Mouse (Mus musculus) liver, adult 2 months (tissue): ENCODE results near the gene Hmgcs1. TPM values are rescaled to one million over a fixed set of nuclear protein-coding genes. Genes with fewer than 3 reads are reported as not detected.
"Not testable (repeated sequence)": the region's sequence is repeated elsewhere in the genome, so short reads cannot be mapped to it uniquely, and the experiment has no call there.

Experiments used
- DNase-seq: peaks from one replicate; pipeline ENCODE4 v3.0.0-alpha.2; 2011; ENCODE audit warnings: low read depth, low spot score; ENCODE audit errors: extremely low read depth
- H3K27ac ChIP-seq: fragments of 200-500 bp; replicated peaks from 2 replicates; pipeline ENCODE4 v1.5.1; 2012; ENCODE audit warnings: low read depth, mild to moderate bottlenecking, control low read depth, inconsistent platforms, low read length; ENCODE audit not compliant: insufficient read depth
- H3K27me3 ChIP-seq: fragments of 200-500 bp; 2 replicates; pipeline ENCODE4 v1.6.1; 2012; ENCODE audit warnings: mild to moderate bottlenecking, moderate library complexity, low read length, inconsistent platforms; ENCODE audit not compliant: control insufficient read depth, insufficient read depth
- H3K36me3 ChIP-seq: fragments of 200-500 bp; 2 replicates; pipeline ENCODE4 v1.6.1; 2012; ENCODE audit warnings: low read length, inconsistent platforms; ENCODE audit not compliant: control insufficient read depth, insufficient read depth
- H3K4me1 ChIP-seq: fragments of 200-500 bp; 2 replicates; pipeline ENCODE4 v1.6.1; 2011; ENCODE audit warnings: low read length; ENCODE audit not compliant: control insufficient read depth, insufficient read depth
- H3K4me3 ChIP-seq: fragments of 200-500 bp; 2 replicates; pipeline ENCODE4 v1.5.1; 2011; ENCODE audit warnings: low read depth, mild to moderate bottlenecking, control low read depth, low read length, moderate library complexity; ENCODE audit not compliant: insufficient read depth
- H3K79me2 ChIP-seq: fragments of 200-500 bp; 2 replicates; pipeline ENCODE4 v1.6.1; 2012; ENCODE audit warnings: inconsistent platforms, mild to moderate bottlenecking, low read length, moderate library complexity; ENCODE audit not compliant: control insufficient read depth, insufficient read depth
- H3K9ac ChIP-seq: fragments of 200-500 bp; 2 replicates; pipeline ENCODE4 v1.6.1; 2012; ENCODE audit warnings: low read depth, mild to moderate bottlenecking, control low read depth, inconsistent platforms, low read length
- CTCF ChIP-seq: fragments of 200-500 bp; IDR thresholded peaks from 2 replicates; pipeline ENCODE4 v1.5.1; 2011; ENCODE audit warnings: low read depth, low read length, control low read depth
- POLR2A ChIP-seq: fragments of 200-500 bp; IDR thresholded peaks from 2 replicates; pipeline ENCODE4 v1.6.1; 2011; ENCODE audit warnings: low read length, control low read depth; ENCODE audit not compliant: insufficient read depth; ENCODE audit errors: extremely low read depth
- WGBS: fragments of 180-500 bp; shearing (Covaris S2); methylation state at CpG from one replicate; pipeline ENCODE4 v1.1.7; 2018; 5-methylcytosine and 5-hydroxymethylcytosine counted together
- polyA plus RNA-seq: library from polyadenylated mRNA; depleted of rRNA; stranded (reverse); fragments of >200 nt; gene quantifications from 2 replicates; pipeline ENCODE4 v1.2.3, GENCODE M21; 2012
- total RNA-seq: library from RNA; depleted of rRNA; stranded (reverse); fragments of >200 nt; gene quantifications from 2 replicates; pipeline ENCODE4 v1.2.3, GENCODE M21; 2014

The Hmgcs1 gene
- total and polyA plus RNA-seq, 2 experiments = 112 to 447 TPM

DNA sequence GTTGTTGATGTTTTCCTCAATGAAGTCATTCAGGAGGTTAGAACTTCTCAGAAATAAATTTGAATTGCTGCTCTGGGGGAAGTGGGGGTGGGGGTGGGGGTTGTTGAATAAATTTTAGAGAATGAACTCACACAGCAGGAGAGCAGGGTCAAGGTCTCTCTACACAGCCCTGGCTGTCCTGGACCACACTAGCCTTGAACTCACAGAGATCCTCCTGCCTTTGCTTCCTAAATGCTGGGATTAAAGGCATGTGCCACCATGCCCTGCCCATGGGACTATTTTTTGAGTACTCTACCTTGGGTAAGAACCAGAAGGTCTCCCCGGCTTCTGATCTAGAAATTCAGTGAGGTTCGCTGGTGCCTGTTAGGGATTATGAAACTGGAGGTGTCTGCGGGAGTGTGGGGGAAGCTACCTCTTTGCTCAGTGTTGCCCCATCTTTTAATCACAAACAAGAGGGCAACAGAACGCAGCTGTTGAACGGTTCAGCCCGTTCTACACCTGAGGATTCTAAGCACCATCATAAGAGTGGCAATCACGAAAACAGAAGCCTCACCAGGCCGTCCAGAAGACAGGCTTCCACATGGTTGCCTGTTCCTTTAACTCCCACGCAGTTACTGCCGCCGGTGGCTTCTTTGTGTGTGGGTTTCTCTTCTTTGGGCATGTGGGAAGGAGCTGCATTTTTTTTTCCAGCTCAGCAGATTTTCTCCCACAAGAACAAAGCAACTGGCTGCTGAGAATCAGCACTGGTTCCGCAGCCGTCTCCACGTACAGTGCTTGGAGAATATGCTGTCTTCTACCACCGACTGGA is 41.1 kb upstream of the Hmgcs1 start:
- Histone ChIP-seq H3K79me2 (no peaks in the 10 kb centered on the region), H3K27me3 (no peaks in the 10 kb centered on the region), H3K9ac (no peak overlapping the region), H3K4me1 (no peaks in the 10 kb centered on the region), H3K36me3 (no peaks in the 10 kb centered on the region), H3K27ac (no peak overlapping the region), H3K4me3 (no peak overlapping the region)
- DNase-seq = no peak
- 49% methylated on average over 15 of the region's 15 CpGs for WGBS
- TF ChIP-seq POLR2A (no peak), CTCF (no peak)

DNA sequence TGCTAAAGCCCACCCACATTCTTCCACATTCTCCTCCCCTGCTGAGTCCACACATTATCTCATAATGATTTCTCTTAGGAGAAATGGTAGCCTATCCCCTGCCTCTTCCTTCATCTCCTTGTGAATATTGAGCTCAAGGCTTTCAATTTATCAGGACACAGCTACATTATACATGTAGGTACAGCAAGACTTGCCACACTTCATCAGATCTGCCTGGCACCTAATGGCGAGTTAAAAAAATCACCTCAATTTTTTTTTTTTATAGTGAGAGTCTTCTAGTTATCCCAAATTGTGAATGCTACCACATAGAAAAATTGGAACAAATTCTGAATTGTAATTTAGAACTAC is 40.5 kb upstream of the Hmgcs1 start:
- 84% methylated on average over 1 of the region's 1 CpGs for WGBS
- H3K4me3 ChIP-seq = no peak overlapping the region
- TF ChIP-seq POLR2A (no peak), CTCF (no peak)
- H3K27ac ChIP-seq = no peak overlapping the region
- no peaks in the 10 kb centered on the region for H3K4me1 ChIP-seq
- H3K9ac ChIP-seq = no peak overlapping the region
- no peaks in the 10 kb centered on the region for H3K36me3 ChIP-seq
- DNase-seq = no peak
- no peaks in the 10 kb centered on the region for H3K27me3 ChIP-seq
- H3K79me2 ChIP-seq = no peaks in the 10 kb centered on the region

GRCm38 (mm10) chr13:119654734-119655133 is 35.4 kb upstream of the Hmgcs1 start:
- H3K36me3 ChIP-seq = no peaks in the 10 kb centered on the region
- H3K9ac ChIP-seq = no peak overlapping the region
- no peaks in the 10 kb centered on the region for H3K79me2 ChIP-seq
- TF ChIP-seq CTCF = no peak
- TF ChIP-seq POLR2A = no peak
- WGBS = 93% methylated on average over 2 of the region's 2 CpGs
- H3K4me1 ChIP-seq = no peaks in the 10 kb centered on the region
- DNase-seq = no peak
- no peaks in the 10 kb centered on the region for H3K27me3 ChIP-seq
- H3K4me3 ChIP-seq = no peak overlapping the region
- no peak overlapping the region for H3K27ac ChIP-seq

DNA sequence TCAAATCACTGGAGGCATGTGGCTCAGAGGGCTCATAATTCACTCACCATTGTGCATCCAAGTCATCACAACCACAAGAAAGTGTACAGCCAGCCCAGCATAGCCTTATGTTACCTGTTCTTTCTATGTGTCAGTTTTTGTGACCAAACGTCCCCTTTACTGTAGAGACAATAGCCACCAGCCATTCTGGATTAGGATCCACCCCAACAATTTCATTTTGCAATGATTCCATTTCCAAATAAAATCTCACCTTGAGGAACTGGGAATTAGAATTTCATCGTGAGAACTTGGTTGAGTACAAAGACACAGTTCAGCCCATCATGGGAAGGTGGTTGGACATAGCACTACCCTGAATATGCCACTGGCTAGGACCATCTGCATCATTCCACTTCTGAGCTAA is 33.9 kb upstream of the Hmgcs1 start:
- H3K9ac ChIP-seq = no peak overlapping the region
- DNase-seq = no peak
- no peaks in the 10 kb centered on the region for H3K4me1 ChIP-seq
- H3K4me3 ChIP-seq = no peak overlapping the region
- H3K79me2 ChIP-seq = no peaks in the 10 kb centered on the region
- WGBS = 90% methylated on average over 2 of the region's 2 CpGs
- no peaks in the 10 kb centered on the region for H3K27me3 ChIP-seq
- H3K27ac ChIP-seq = no peak overlapping the region
- no peaks in the 10 kb centered on the region for H3K36me3 ChIP-seq
- no peak for TF ChIP-seq POLR2A
- no peak for TF ChIP-seq CTCF

- Histone ChIP-seq H3K79me2 (no peaks in the 10 kb centered on the region), H3K4me1 (no peaks in the 10 kb centered on the region), H3K27ac (no peak overlapping the region), H3K4me3 (no peak overlapping the region), H3K36me3 (no peaks in the 10 kb centered on the region), H3K9ac (no peak overlapping the region), H3K27me3 (no peaks in the 10 kb centered on the region)
- WGBS = 51% methylated on average over 6 of the region's 6 CpGs
- TF ChIP-seq CTCF (no peak), POLR2A (no peak)
- no peak for DNase-seq
Measured at GRCm38 (mm10) chr13:119656846-119657416, 33.2 kb upstream of the Hmgcs1 start.

DNA sequence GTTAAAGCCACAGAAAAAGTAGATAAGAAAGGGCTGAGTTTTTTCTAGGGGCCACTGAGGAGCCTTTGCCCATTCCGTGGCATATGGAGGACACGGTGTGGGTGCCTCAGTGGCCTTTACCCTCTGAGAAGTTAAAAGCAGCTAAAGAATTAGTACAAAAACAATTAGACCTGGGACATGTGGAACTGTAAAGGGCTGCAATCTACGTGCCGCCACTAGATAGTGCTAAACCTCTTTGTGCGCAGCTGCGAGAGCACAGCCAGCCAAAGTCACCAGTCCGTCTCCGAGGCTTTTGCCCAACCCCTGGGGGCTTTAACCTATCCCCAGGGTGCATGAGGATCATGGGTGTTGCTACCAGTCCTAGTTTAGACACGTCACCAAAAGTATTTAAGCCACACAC is 28.8 kb upstream of the Hmgcs1 start:
- H3K36me3 ChIP-seq, DNase-seq, H3K9ac ChIP-seq, H3K27me3 ChIP-seq, H3K79me2 ChIP-seq, H3K4me3 ChIP-seq, H3K27ac ChIP-seq, H3K4me1 ChIP-seq: not testable (repeated sequence)
- 79% methylated on average over 8 of the region's 9 CpGs for WGBS
